Mouse (Mus musculus) lung, postnatal 0 days (tissue): ENCODE measurements around the gene Fxyd3.

ENCODE experiments used
- CTCF ChIP-seq: IDR thresholded peaks from 2 replicates; pipeline ENCODE4 v1.5.1; 2016; ENCODE audit warnings: antibody characterized with exemption, mild to moderate bottlenecking
- EP300 ChIP-seq: IDR thresholded peaks from 2 replicates; pipeline ENCODE4 v1.6.1; 2016; ENCODE audit warnings: antibody characterized with exemption, mild to moderate bottlenecking, control low read depth

GRCm38 (mm10) chr7:31117465-31117864, 41.0 kb upstream of the Fxyd3 start:
- TF ChIP-seq CTCF (no peak), EP300 (no peak)
